Mouse (Mus musculus): ENCODE measurements around the gene Aplf.
"Not testable (repeated sequence)": the region's sequence is repeated elsewhere in the genome, so short reads cannot be mapped to it uniquely, and the experiment has no call there.

Aplf gene

DNA sequence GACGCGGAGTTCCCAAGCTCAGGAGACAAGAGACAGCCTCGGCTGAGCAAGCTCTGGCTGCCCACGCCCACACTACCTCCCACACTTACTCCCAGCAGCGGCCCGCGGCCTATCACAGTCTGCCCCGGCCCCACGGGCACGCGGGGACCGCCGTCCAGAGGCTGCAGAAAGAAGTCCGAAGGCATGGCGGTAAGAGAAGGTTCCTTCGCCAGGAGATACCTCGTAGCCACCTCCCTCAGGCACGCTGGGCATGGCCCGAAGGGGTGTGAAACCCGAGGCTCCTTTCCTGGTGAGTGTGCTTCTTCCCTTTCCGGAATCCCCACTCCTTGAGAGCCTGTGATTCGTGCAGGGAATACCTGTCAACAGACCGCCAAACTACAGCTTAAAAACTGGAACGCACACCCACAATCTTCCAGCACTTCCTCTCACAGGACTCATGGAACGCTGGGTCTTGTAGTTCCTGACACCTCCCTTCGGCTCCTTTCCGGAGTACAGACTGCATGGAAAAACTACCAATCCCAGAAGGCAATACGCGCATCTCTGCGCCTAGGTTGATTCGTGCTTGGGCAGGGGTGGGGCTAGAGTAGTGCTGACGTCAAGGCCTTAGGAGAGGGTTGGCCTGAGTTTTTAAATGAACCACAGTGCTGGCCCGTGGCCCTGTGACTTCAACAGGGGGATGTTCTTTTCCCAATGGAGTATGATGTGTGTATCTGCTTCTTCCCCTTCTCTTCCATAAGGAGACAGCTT, at the start of gene Aplf:
Gene Aplf, minus strand, starts transcription at position 423 of the 747 bp plus-strand sequence.
- DNase-seq = peak; percentile 97

DNA sequence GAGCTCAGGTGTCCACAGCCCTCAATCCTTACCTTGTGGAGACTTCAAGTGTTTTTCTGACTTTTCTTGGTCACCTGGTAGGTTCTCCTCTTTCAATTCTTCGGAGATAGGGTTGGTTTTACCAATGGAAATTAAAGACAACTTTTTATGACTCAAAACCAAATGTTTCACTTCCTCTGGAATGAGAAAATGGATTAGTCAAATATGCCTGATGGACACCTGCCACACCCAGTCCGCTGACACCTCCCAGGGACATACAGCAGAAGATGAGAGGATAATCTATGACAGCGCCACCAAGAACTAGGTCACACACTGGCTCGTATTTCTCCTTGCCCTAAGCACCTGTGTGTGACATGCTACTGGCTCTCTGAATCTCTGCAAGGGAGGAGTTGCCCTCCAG, 42.1 kb upstream of the Aplf start:
- DNase-seq = no peak

DNA sequence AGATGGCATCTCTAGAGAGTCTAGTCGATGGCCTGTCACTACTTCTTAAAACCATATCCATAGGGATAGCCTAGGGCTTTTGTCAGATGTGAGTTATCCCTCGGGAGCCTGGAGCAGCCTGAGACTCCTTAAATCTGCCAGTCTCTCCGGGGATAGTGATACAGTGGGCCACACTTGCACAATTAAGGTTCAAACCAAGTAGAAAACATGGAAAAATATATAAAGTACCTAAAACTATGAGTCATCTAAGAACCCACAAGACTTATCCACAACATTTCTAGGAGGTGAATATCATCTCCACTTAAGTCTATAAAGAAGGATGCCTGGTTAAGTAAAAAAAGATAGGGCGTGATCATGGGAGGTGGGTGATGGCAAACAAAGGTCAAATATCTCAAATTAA, 40.3 kb upstream of the Aplf start:
- no peak for DNase-seq

GRCm38 (mm10) chr6:87706246-87706645, 34.3 kb upstream of the Aplf start:
- peak; percentile 10 for DNase-seq

DNA sequence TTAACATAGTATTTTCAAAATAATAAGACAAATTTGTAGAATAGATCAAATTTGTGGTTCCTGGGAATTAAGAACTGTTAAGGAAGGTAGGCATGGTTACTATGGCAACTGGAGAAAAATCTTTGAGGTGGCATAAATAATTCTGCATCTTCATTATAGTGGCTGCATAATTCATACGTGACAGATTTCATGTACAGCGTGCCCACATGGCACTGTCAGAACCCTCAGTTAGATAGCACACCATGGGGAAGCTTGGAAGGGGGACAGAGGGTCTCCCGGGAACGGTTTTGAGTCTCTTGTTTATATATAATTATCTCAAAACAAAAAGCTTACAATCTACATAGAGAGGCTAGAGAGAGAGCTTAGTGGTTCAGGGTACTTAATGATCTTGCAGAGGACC, 24.6 kb upstream of the Aplf start:
- DNase-seq = no peak

DNA sequence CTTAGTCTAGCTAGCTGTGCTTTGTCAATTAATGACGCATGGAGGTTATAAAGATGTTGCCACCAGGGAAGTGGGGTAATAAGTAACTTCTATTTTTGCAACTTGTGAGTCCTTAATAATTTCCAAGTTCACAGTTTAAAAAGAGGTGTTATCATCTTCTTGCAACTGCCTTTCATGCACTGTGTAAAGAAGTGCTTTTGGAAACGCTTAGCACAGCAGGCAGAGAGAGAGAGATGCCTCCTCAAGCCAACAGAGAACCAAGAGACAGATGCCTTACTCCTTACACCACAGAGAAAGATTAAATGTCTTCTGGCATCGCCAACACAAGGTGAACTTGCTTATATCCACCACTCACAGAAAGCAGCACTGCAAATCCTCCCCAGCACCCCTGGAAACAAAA, 24.0 kb upstream of the Aplf start:
- no peak for DNase-seq

DNA sequence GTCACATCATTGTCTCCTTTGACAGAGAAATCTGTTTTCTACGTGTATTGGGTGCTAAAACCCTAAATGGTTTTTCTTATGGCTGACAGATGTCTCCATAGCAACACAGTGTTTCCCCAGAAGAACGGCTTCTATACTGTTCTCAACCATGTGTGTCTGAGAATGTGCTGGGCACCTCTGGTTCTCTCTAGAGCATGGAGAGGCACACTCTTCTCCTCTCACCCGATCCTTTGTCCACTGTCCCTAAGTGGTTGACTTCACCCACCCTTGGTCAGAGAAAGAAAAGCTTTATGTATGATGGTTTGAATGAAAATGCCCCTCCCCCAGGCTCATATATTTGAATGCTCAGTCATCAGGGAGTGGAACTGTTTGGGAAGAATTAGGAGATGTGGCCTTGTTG, 8.4 kb upstream of the Aplf start:
- no peak for DNase-seq

DNA sequence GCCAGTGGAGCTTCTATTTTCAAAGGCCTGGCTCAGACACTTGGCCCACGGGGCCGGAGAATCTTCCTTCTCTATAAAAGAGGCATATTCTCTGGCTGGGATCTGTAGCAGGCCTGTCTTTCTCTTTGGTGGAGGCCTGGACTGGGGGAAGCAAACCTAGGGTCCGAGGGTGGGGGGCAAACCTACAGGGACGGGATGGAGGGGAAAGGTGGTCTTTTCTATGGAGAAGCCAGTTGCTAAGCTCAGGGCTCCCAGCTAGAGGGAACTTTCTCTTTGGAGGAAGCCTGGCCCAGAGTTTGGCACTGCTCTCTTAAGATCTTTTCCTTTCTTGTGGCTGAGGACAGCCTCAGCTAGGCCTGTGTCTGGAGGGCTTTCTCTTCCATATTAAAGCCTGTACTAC, 668 bp upstream of the Aplf start:
- DNase-seq = no peak

DNA sequence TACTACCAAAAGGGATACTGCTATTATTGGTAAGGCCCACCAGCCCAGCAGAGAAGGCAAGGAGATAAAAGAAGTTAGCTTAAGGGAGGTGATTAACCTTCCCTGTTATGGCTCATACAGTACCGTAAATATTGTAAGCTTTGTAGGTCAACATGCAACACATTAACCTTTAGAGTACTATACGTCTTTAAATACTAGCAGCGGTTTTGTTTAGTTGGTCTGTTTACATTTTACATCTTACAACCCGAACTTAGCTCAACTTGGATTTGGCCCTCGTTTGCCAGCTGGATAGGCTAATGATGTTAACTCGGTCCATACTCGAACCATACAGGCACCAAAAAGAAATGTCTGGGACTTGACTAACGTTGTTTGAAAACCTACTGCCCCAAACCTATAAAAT, 640 bp downstream of the Aplf start:
- DNase-seq = no peak

- DNase-seq = peak; percentile 89
Measured at GRCm38 (mm10) chr6:87669894-87670588, 2.0 kb downstream of the Aplf start.

GRCm38 (mm10) chr6:87668733-87669132, 3.3 kb downstream of the Aplf start:
- DNase-seq = no peak

- no peak for DNase-seq
Measured at GRCm38 (mm10) chr6:87667804-87668203, 4.2 kb downstream of the Aplf start.

DNA sequence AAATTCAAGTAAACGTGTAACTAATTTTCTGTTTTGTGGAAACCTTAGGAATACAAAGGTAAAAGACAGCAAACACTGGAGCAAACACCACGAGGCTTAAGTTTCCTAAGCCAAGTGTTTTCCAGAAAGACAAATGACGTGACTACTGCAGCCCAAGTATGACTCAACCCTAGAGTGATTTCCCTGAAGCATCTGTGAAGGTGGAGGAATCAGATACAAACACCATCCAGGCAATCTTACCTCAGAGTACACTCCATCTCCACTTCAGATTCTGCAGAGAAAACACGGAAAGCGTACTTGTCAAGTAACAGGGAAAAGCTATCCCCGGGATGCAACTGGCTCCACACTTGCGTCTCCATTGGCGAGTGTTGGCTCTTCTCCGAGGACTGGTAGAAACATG, 8.5 kb downstream of the Aplf start:
- no peak for DNase-seq

- no peak for DNase-seq
Measured at GRCm38 (mm10) chr6:87662197-87662596, 9.8 kb downstream of the Aplf start.

DNA sequence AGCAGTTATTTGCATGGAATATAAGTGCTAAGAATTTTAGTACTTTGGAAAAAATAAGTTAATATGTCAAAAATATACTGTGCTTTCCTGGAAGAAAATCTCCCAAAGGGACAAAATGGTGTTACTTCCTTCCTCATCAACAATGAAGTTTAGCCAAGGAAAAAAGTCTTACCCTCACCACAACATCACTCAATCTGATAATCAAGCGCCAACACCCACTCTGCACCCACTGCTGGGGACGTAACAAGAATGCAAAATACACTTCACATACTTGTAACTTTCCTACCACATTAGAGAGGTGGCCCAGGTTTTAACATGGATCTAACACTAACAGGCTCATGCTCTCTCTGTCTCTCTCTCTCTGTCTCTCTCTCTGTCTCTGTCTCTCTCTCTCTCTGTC, 10.3 kb downstream of the Aplf start:
- DNase-seq = no peak

- DNase-seq = no peak
Measured at GRCm38 (mm10) chr6:87658816-87659215, 13.2 kb downstream of the Aplf start.

DNA sequence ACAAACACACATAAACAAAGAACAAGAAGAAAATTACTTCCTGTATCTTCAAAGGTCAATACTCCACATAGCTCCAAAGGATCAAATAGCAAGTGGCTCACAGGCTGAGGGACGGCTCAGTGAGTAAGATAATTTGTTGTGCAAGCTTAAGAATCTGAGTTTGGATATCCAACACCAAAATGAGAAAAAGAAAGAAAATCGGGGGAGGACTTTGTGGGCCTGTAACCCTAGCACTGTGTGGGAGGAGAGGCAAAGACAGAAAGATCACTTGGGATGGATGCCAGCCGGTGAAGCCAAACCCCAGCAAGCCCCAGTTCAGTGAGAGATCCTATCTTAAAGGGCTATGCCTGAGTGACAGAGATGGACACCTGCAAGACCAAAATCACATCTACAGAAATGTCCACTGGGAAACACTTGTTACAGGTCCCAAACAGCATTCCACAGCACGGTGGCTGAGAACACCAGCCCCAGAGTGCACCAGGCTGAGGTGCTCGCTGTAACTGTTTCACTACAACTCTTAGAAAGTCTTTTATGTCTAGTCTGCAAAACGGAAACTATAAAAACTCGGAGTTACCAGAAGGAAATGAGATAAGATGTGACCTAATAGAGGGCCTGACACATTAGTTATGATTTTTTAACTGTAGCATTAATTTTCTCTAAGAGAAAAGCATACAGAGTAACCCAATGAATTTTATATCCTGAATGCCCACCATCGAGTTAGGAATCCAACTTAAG, 17.9 kb downstream of the Aplf start:
- no peak for DNase-seq

- DNase-seq = no peak
Measured at GRCm38 (mm10) chr6:87653478-87653877, 18.5 kb downstream of the Aplf start.

DNA sequence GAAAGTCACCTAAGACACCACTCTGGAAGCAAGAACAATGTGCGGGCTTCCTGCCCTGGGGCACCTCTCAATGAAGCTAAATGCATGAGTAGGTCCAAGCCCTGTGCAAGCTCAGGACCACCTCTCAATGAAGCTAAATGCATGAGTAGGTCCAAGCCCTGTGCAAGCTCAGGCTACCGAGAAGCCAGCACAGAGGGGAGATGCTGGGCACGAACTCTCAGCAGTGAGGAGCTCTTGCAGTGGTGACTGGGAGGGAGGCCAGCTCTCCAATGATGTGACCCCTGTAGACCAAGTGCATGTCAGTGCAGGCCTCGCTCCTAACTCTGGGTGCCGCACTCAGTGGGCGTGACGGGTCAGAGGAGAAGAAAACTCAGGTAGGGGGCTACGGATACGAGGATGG, 19.3 kb downstream of the Aplf start:
- no peak for DNase-seq

DNA sequence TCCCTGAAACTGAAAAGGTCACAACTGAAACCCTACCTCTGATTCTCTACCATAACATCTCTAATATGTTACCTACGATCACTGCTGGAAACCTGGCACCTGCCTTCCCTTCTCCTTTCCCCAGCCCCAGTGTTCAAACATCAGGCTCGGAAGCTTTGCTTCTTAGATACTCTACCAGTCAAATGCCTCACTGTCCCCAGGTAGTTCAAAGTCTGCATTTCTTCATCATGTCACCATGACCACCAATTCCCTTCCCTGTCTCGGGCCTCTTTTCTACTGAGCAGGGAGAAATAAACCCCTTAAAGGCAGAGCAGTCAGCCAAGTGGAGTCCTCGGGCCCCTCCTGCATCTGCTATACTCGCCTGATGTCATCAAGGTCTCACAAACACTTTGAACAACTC, 20.2 kb downstream of the Aplf start:
- no peak for DNase-seq

GRCm38 (mm10) chr6:87638134-87638660, 33.8 kb downstream of the Aplf start:
- DNase-seq = no peak

- DNase-seq = no peak
Measured at GRCm38 (mm10) chr6:87632176-87632575, 39.8 kb downstream of the Aplf start.

GRCm38 (mm10) chr6:87628936-87629335, 43.1 kb downstream of the Aplf start:
- DNase-seq = not testable (repeated sequence)

DNA sequence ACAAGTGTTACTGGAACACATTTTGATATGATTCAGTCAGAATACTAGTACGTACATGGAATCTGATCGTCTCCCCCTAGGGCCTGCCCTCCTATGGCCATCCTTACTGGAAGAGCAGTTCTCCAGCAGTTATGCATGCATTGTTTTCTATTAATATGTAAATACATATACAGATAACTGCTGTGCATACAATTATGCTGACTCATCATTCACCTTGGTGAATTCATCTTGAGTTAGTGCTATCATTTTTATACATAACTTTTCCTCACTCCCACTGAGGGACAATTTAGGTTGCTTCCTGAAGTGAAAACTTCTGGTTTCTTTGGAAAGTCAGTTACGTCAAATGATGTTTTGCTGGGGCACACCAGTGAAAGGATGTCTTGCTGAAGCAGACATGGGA, 48.8 kb downstream of the Aplf start:
- DNase-seq = no peak
